Mouse (Mus musculus): ENCODE measurements at regions not wholly inside any gene's neighbourhood (a gene's known extent, or its start where the extent isn't known, plus 50 kb on each side); places are given as distances from the start of the nearest gene placed in this dataset.

GRCm38 (mm10) chr4:84035347-84035746 lies 510.0 kb downstream of the Ccdc171 start:
- no peak for DNase-seq (ENCODE audit: low spot score)

- no peak for DNase-seq (ENCODE audit: low spot score)
These were observed 512.2 kb downstream of the Ccdc171 start for GRCm38 (mm10) chr4:84037535-84037934.

GRCm38 (mm10) chr4:84050243-84050642 lies 524.9 kb downstream of the Ccdc171 start:
- DNase-seq (ENCODE audit: low spot score) = no peak

- no peak for DNase-seq (ENCODE audit: low spot score)
These were observed 531.6 kb downstream of the Ccdc171 start for GRCm38 (mm10) chr4:84056863-84057502.

GRCm38 (mm10) chr4:84060187-84060586 lies 534.8 kb downstream of the Ccdc171 start:
- DNase-seq (ENCODE audit: low spot score) = no peak

GRCm38 (mm10) chr4:84063755-84064154 lies 538.4 kb downstream of the Ccdc171 start:
- no peak for DNase-seq (ENCODE audit: low spot score)

GRCm38 (mm10) chr4:84064614-84065456 lies 539.5 kb downstream of the Ccdc171 start:
- DNase-seq (ENCODE audit: low spot score) = peak; percentile 96

GRCm38 (mm10) chr4:84065457-84066124 lies 540.2 kb downstream of the Ccdc171 start:
- no peak for DNase-seq (ENCODE audit: low spot score)

GRCm38 (mm10) chr4:84067931-84068575 lies 542.7 kb downstream of the Ccdc171 start:
- no peak for DNase-seq (ENCODE audit: low spot score)

GRCm38 (mm10) chr4:84068947-84069663 lies 543.8 kb downstream of the Ccdc171 start:
- DNase-seq (ENCODE audit: low spot score) = no peak

- no peak for DNase-seq (ENCODE audit: low spot score)
These were observed 544.3 kb downstream of the Ccdc171 start for GRCm38 (mm10) chr4:84069681-84070080.

GRCm38 (mm10) chr4:84070089-84070488 lies 544.7 kb downstream of the Ccdc171 start:
- no peak for DNase-seq (ENCODE audit: low spot score)

- no peak for DNase-seq (ENCODE audit: low spot score)
These were observed 546.8 kb downstream of the Ccdc171 start for GRCm38 (mm10) chr4:84072096-84072495.

- no peak for DNase-seq (ENCODE audit: low spot score)
These were observed 551.2 kb downstream of the Ccdc171 start for GRCm38 (mm10) chr4:84076526-84076925.

- no peak for DNase-seq (ENCODE audit: low spot score)
These were observed 554.2 kb downstream of the Ccdc171 start for GRCm38 (mm10) chr4:84079516-84079915.

- DNase-seq (ENCODE audit: low spot score) = no peak
These were observed 556.2 kb downstream of the Ccdc171 start for GRCm38 (mm10) chr4:84081518-84081917.

GRCm38 (mm10) chr4:84088166-84088565 lies 562.8 kb downstream of the Ccdc171 start:
- no peak for DNase-seq (ENCODE audit: low spot score)

- no peak for DNase-seq (ENCODE audit: low spot score)
These were observed 567.2 kb downstream of the Ccdc171 start for GRCm38 (mm10) chr4:84092509-84092908.

- no peak for DNase-seq (ENCODE audit: low spot score)
These were observed 569.9 kb downstream of the Ccdc171 start for GRCm38 (mm10) chr4:84095237-84095636.

- DNase-seq (ENCODE audit: low spot score) = no peak
These were observed 570.7 kb downstream of the Ccdc171 start for GRCm38 (mm10) chr4:84096081-84096480.

GRCm38 (mm10) chr4:84099071-84099470 lies 573.7 kb downstream of the Ccdc171 start:
- DNase-seq (ENCODE audit: low spot score) = no peak

- DNase-seq (ENCODE audit: low spot score) = no peak
These were observed 573.2 kb downstream of the Bnc2 start for GRCm38 (mm10) chr4:84101923-84102322.
